Mouse (Mus musculus) forebrain, embryonic 10.5 days (tissue): ENCODE measurements around the gene Zfp750. TPM values are rescaled to one million over a fixed set of nuclear protein-coding genes. Genes with fewer than 3 reads are reported as not detected.

Experiments used
- DNase-seq: peaks from one replicate; pipeline ENCODE4 v3.0.0-alpha.2; 2017; ENCODE audit warnings: low spot score; ENCODE audit errors: extremely low spot score
- H3K27ac ChIP-seq: fragments of 300-500 bp; sonication (generic); 2 replicates; pipeline ENCODE4 v1.5.1; 2016; ENCODE audit warnings: mild to moderate bottlenecking
- H3K27me3 ChIP-seq: fragments of 300-500 bp; sonication (generic); 2 replicates; pipeline ENCODE4 v1.6.1; 2016; ENCODE audit warnings: mild to moderate bottlenecking; ENCODE audit not compliant: poor library complexity, severe bottlenecking
- H3K36me3 ChIP-seq: fragments of 300-500 bp; sonication (generic); replicated peaks from 2 replicates; pipeline ENCODE4 v1.6.1; 2016; ENCODE audit warnings: mild to moderate bottlenecking, moderate library complexity
- H3K4me1 ChIP-seq: fragments of 300-500 bp; sonication (generic); 2 replicates; pipeline ENCODE4 v1.6.1; 2016
- H3K4me3 ChIP-seq: fragments of 300-500 bp; sonication (generic); 2 replicates; pipeline ENCODE4 v1.5.1; 2016; ENCODE audit warnings: mild to moderate bottlenecking, moderate library complexity
- H3K9me3 ChIP-seq: fragments of 300-500 bp; sonication (generic); 2 replicates; pipeline ENCODE4 v1.6.1; 2016; ENCODE audit warnings: mild to moderate bottlenecking, moderate library complexity
- WGBS: fragments of 180-500 bp; shearing (Covaris S2); methylation state at CpG from one replicate; pipeline ENCODE4 v1.1.7; 2016; 5-methylcytosine and 5-hydroxymethylcytosine counted together
- polyA plus RNA-seq: library from polyadenylated mRNA; unstranded; fragments of >200 nt; fragmentation: Nextera tagmentation; extraction: Ambion mirVana; gene quantifications from 2 replicates; pipeline ENCODE4 v1.2.1, GENCODE M21; 2016

The Zfp750 gene
- polyA plus RNA-seq, 1 experiment from 2014 or later: 0.69 TPM

GRCm38 (mm10) chr11:121522156-121522762 is 3.1 kb upstream of the Zfp750 start:
- no peak for DNase-seq

GRCm38 (mm10) chr11:121520761-121521160 is 1.6 kb upstream of the Zfp750 start:
- no peak for DNase-seq
- Histone ChIP-seq H3K4me1 (peaks cover 11% of the 10 kb centered on the region; the same call in 1 of the 2 replicates), H3K9me3 (no peaks in the 10 kb centered on the region), H3K36me3 (no peaks in the 10 kb centered on the region), H3K27ac (no peak overlapping the region), H3K4me3 (no peak overlapping the region), H3K27me3 (no peaks in the 10 kb centered on the region)
- 83% methylated on average over 2 of the region's 2 CpGs for whole genome bisulfite sequencing

More at GRCm38 (mm10) chr11:121522156-121522762, 3.1 kb upstream of the Zfp750 start:
- H3K27me3 ChIP-seq: no peaks in the 10 kb centered on the region
- H3K4me3 ChIP-seq: no peak overlapping the region
- H3K9me3 ChIP-seq: no peaks in the 10 kb centered on the region
- no peak overlapping the region for H3K27ac ChIP-seq
- no peaks in the 10 kb centered on the region for H3K36me3 ChIP-seq
- H3K4me1 ChIP-seq: peaks cover 11% of the 10 kb centered on the region; the same call in 1 of the 2 replicates
- WGBS: 86% methylated on average over 4 of the region's 4 CpGs

- Histone ChIP-seq H3K27ac (no peak overlapping the region), H3K4me3 (no peak overlapping the region), H3K4me1 (peaks cover 11% of the 10 kb centered on the region; the same call in 1 of the 2 replicates), H3K36me3 (no peaks in the 10 kb centered on the region), H3K27me3 (no peaks in the 10 kb centered on the region), H3K9me3 (no peaks in the 10 kb centered on the region)
- WGBS: 84% methylated on average over 7 of the region's 7 CpGs
- no peak for DNase-seq
Observed at GRCm38 (mm10) chr11:121519703-121520102, 570 bp upstream of the Zfp750 start.

- peaks cover 11% of the 10 kb centered on the region; the same call in 1 of the 2 replicates for H3K4me1 ChIP-seq
- peaks cover 2% of the 10 kb centered on the region; the same call in 1 of the 2 replicates for H3K36me3 ChIP-seq
- no peak overlapping the region for H3K4me3 ChIP-seq
- H3K27ac ChIP-seq: no peak overlapping the region
- no peaks in the 10 kb centered on the region for H3K27me3 ChIP-seq
- DNase-seq: no peak
- 92% methylated on average over 17 of the region's 17 CpGs for WGBS
- H3K9me3 ChIP-seq: no peaks in the 10 kb centered on the region
Observed at GRCm38 (mm10) chr11:121517687-121518465, 1.3 kb downstream of the Zfp750 start.

DNA sequence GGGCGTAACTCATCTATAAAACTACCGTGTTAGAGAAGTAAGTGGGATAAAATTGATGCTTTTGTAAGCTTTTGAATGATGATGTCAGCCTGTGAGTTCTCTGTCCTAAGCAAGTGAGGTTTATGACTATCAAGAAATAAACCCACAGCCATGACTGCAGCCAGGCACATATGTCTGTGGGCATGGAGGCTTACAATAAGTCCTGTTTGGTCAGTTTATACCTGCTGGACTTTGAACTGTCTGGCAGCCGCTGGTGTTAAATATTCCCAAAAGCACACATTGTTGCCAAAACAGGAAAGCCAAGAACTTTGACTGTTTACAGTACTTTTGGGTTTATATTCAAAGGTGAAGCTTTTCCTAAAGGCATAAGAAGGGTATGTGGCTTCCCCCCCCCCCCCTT is 2.2 kb downstream of the Zfp750 start:
- DNase-seq: no peak
- H3K27ac ChIP-seq: no peak overlapping the region
- no peak overlapping the region for H3K4me3 ChIP-seq
- peaks cover 14% of the 10 kb centered on the region; the same call in 1 of the 2 replicates for H3K4me1 ChIP-seq
- WGBS: 95% methylated on average over 3 of the region's 3 CpGs
- H3K9me3 ChIP-seq: no peaks in the 10 kb centered on the region
- peaks cover 5% of the 10 kb centered on the region; the same call in 1 of the 2 replicates for H3K36me3 ChIP-seq
- no peaks in the 10 kb centered on the region for H3K27me3 ChIP-seq

DNA sequence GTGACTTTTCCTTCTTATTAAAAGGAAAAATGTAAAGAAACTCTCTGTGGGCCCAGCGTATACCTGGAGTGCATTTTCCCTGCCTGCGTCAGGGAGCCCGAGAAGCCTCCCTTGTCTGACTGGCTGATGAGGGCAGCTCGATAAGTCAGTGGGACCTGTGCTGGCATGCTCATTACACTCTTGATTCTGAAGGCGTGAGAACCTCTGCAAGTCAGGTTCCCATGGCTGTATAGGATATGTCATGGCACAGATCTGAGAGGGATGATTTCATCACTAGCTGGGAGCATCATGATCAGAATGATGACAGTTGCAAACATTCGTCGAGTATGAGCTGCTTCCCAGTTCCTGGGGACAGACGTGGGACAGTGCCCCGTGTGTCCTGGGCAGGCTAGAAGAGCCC is 3.1 kb downstream of the Zfp750 start:
- Histone ChIP-seq H3K36me3 (peaks cover 6% of the 10 kb centered on the region; the same call in 1 of the 2 replicates), H3K4me1 (peaks cover 14% of the 10 kb centered on the region; the same call in 1 of the 2 replicates), H3K27ac (no peak overlapping the region), H3K27me3 (no peaks in the 10 kb centered on the region), H3K4me3 (no peak overlapping the region), H3K9me3 (no peaks in the 10 kb centered on the region)
- no peak for DNase-seq
- 87% methylated on average over 9 of the region's 9 CpGs for WGBS

DNA sequence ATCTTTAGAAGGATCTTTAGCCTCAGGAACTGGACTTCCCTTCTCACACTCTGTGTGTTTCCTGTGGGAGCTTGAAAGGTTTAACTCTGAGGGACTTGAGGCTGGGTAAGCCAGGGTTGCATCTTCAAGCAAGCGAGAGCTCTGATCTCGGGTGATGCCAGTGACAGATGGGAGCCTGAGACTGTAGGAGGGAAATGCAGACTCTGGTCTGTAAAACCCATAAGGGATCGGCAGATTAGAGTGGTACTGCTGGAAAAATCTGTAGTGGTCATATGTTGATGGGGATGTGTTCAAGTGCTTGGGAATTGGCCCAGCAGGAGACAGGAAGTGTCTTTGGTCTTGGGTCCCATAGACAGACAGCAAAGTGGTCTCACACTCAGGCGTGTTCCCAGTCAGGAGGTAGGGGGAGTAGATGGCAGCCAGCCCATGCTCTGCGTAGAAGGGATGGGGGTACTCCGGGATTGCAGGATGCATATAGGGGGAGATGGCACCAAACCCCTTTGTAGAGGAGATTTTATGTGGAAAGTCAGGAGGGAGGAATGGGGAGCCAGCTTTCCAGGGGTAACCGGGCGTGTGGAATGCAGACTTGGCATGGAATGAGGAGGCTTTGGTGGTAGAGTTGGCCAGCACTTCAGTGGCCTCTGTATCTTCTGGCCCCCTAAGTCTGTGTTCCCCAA is 6.1 kb downstream of the Zfp750 start:
- DNase-seq: no peak
- H3K27ac ChIP-seq: no peak overlapping the region
- 95% methylated on average over 8 of the region's 8 CpGs for WGBS
- H3K4me1 ChIP-seq: peaks cover 7% of the 10 kb centered on the region
- H3K27me3 ChIP-seq: no peaks in the 10 kb centered on the region
- H3K36me3 ChIP-seq: peaks cover 6% of the 10 kb centered on the region; the same call in 1 of the 2 replicates
- no peaks in the 10 kb centered on the region for H3K9me3 ChIP-seq
- H3K4me3 ChIP-seq: no peak overlapping the region

GRCm38 (mm10) chr11:121510512-121511246 is 8.5 kb downstream of the Zfp750 start:
- H3K9me3 ChIP-seq: no peaks in the 10 kb centered on the region
- no peak overlapping the region for H3K27ac ChIP-seq
- H3K4me3 ChIP-seq: no peak overlapping the region
- no peak for DNase-seq
- H3K4me1 ChIP-seq: peaks cover 7% of the 10 kb centered on the region
- WGBS: 84% methylated on average over 9 of the region's 9 CpGs
- peaks cover 12% of the 10 kb centered on the region for H3K36me3 ChIP-seq
- H3K27me3 ChIP-seq: no peaks in the 10 kb centered on the region

DNA sequence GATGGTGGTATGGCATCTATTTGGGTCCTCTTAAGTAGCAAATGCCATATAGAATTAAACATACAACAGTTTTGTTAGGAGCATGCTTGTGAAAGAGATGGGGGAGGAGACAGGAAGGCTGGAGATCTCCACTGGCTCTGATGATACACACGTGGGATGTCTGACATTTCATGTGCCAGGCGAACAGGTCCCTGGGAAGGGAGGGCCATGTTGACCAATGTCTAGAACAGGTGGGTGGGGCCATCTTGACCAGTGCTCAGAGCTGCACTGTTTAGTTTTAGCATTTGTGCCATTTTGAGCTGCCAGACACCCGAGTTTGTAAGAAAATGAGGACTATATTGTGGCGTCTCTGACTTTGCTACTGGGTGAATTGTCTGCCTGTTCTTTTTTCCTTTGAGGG is 10.7 kb downstream of the Zfp750 start:
- Histone ChIP-seq H3K27me3 (no peaks in the 10 kb centered on the region), H3K9me3 (no peaks in the 10 kb centered on the region), H3K4me1 (peaks cover 7% of the 10 kb centered on the region), H3K4me3 (no peak overlapping the region), H3K27ac (no peak overlapping the region), H3K36me3 (peaks cover 32% of the 10 kb centered on the region)
- DNase-seq: no peak
- 97% methylated on average over 4 of the region's 4 CpGs for WGBS

DNA sequence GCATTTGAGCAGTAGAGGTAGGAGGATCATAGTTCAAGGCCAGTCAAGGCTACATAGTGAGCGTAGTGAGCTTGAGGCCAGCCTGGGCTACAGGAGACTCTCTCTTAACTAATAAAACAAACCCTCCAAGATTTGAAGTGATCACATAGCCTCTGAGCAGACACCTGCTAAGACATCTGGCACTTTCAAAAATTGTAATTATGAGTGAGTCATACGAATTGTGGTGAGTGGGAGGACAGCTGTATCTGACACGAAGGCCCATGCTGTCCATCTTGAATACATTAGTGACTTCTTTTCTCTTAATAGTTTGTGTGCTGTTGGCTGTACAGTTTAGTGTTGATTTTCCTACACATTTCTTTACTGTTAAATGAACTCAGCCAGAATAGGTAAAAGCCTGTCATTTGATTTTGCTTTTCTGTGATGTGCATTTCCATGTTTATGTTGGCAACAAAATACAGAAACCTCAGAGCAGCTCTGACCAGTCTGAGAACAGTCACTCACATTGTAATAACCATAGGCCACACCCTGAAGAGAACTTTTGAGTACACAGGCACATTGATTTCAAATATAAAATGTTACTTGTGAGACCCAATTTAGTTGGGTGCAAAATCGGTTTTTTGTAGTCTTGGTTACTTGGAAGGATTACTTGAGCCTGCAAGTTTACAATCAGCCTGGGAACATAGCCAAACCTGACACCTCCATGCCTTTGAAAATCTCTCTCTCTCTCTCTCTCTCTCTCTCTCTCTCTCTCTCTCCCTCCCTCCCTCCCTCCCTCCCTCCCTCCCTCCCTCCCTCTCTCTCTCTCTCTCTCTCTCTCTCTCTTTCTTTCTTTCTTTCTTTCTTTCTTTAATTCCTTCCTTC is 16.9 kb downstream of the Zfp750 start:
- 90% methylated on average over 4 of the region's 4 CpGs for WGBS
- no peak overlapping the region for H3K27ac ChIP-seq
- no peaks in the 10 kb centered on the region for H3K9me3 ChIP-seq
- no peaks in the 10 kb centered on the region for H3K27me3 ChIP-seq
- no peak overlapping the region for H3K4me3 ChIP-seq
- no peaks in the 10 kb centered on the region for H3K4me1 ChIP-seq
- H3K36me3 ChIP-seq: peaks cover 79% of the 10 kb centered on the region
- DNase-seq: no peak

DNA sequence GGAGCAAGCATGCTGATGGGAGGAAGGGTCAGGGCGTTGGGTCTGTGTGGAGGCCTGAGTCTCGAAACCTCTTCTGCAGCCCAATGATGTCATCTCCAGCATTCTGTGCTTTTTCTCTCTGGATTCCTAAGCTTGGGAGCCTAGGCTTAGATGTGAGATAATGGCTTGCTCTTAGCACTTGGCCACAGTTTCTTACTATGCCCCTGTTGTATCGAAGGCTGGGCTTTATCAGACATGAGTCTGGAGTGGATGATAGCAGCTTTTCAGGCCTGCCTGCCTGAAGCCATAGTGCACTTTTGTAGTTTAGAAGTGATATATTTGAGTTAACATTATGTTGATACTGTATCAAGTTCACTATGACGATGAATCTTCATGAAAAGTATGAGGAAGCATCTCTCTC is 17.6 kb downstream of the Zfp750 start:
- Histone ChIP-seq H3K4me1 (no peaks in the 10 kb centered on the region), H3K27ac (no peak overlapping the region), H3K9me3 (no peaks in the 10 kb centered on the region), H3K4me3 (no peak overlapping the region), H3K36me3 (peaks cover 86% of the 10 kb centered on the region), H3K27me3 (no peaks in the 10 kb centered on the region)
- no peak for DNase-seq
- WGBS: 91% methylated on average over 4 of the region's 4 CpGs

GRCm38 (mm10) chr11:121500595-121500994 is 18.5 kb downstream of the Zfp750 start:
- H3K27me3 ChIP-seq: no peaks in the 10 kb centered on the region
- no peak overlapping the region for H3K4me3 ChIP-seq
- H3K9me3 ChIP-seq: no peaks in the 10 kb centered on the region
- peaks cover 84% of the 10 kb centered on the region for H3K36me3 ChIP-seq
- no peak for DNase-seq
- H3K27ac ChIP-seq: no peak overlapping the region
- no peaks in the 10 kb centered on the region for H3K4me1 ChIP-seq
